Mouse (Mus musculus) CH12.LX (cell line): ENCODE measurements around the gene Fbxo30. TPM values are rescaled to one million over a fixed set of nuclear protein-coding genes. Genes with fewer than 3 reads are reported as not detected.

ENCODE experiments used
- DNase-seq: peaks from one replicate; pipeline ENCODE4 v3.0.0-alpha.2; 2013; ENCODE audit errors: extremely low read depth
- H3K27ac ChIP-seq: 2 replicates; pipeline ENCODE4 v1.5.1; 2012; ENCODE audit warnings: low read depth, mild to moderate bottlenecking, control low read depth, moderate library complexity; ENCODE audit not compliant: insufficient read depth
- H3K27me3 ChIP-seq: replicated peaks from 2 replicates; pipeline ENCODE3; 2012; ENCODE audit warnings: inconsistent platforms
- H3K36me3 ChIP-seq, 2 experiments: replicated peaks in 1 of 2; 2 replicates each; pipeline versions ENCODE3 to v1.6.1; 2012; ENCODE audit warnings: inconsistent platforms in 1 of 2, low read length in 1 of 2, mild to moderate bottlenecking in 1 of 2, mixed read lengths in 1 of 2, moderate library complexity in 1 of 2; ENCODE audit not compliant: control insufficient read depth in 1 of 2, insufficient read depth in 1 of 2
- H3K4me1 ChIP-seq, 2 experiments: 2 replicates each; pipeline ENCODE4 v1.6.1; 2012; ENCODE audit warnings: inconsistent platforms in 1 of 2, moderate library complexity in 1 of 2; ENCODE audit not compliant: insufficient read depth in 2 of 2, control insufficient read depth in 1 of 2
- H3K4me2 ChIP-seq: 2 replicates; pipeline ENCODE4 v1.6.1; 2012; ENCODE audit warnings: low read depth, mild to moderate bottlenecking, control low read depth; ENCODE audit not compliant: poor library complexity, insufficient read depth, severe bottlenecking
- H3K4me3 ChIP-seq, 3 experiments: fragments of 150-350 bp in 1 of 3; sonication (generic) in 1 of 3; replicated peaks in 1 of 3; 2 replicates each; pipeline versions ENCODE3 to v1.5.1; 2011 to 2012; ENCODE audit warnings: low read depth in 2 of 3, low read length in 2 of 3, mild to moderate bottlenecking in 2 of 3, moderate library complexity in 2 of 3, control low read depth in 1 of 3, improper control_type of control experiment in 1 of 3, inconsistent platforms in 1 of 3, mixed read lengths in 1 of 3; ENCODE audit not compliant: poor library complexity in 1 of 3
- H3K79me2 ChIP-seq: replicated peaks from 2 replicates; pipeline ENCODE4 v1.6.1; 2012; ENCODE audit warnings: mild to moderate bottlenecking, moderate library complexity; ENCODE audit not compliant: control insufficient read depth, poor library complexity, insufficient read depth, severe bottlenecking; ENCODE audit errors: extremely low read depth
- H3K9ac ChIP-seq: 2 replicates; pipeline ENCODE4 v1.6.1; 2012; ENCODE audit warnings: low read depth, mild to moderate bottlenecking, control low read depth, moderate library complexity; ENCODE audit not compliant: insufficient read depth
- H3K9me3 ChIP-seq: replicated peaks from 2 replicates; pipeline ENCODE3; 2012; ENCODE audit warnings: low read length, inconsistent platforms, mixed read lengths
- BHLHE40 ChIP-seq: IDR thresholded peaks from 2 replicates; pipeline ENCODE4 v1.6.1; 2011; ENCODE audit warnings: mild to moderate bottlenecking, low read depth, low read length, improper control_type of control experiment
- CHD1 ChIP-seq: IDR thresholded peaks from 2 replicates; pipeline ENCODE4 v1.6.1; 2012; ENCODE audit warnings: low read depth, low read length, improper control_type of control experiment, inconsistent platforms
- HCFC1 ChIP-seq: IDR thresholded peaks from 2 replicates; pipeline ENCODE4 v1.6.1; 2012; ENCODE audit warnings: low read depth, mild to moderate bottlenecking, inconsistent platforms, low read length, improper control_type of control experiment
- JUND ChIP-seq: conservative IDR thresholded peaks from 2 replicates; pipeline ENCODE4 v1.6.1; 2011; ENCODE audit warnings: low read depth, low read length, improper control_type of control experiment
- KAT2A ChIP-seq: IDR thresholded peaks from 2 replicates; pipeline ENCODE4 v1.6.1; 2012; ENCODE audit warnings: low read length, improper control_type of control experiment, inconsistent platforms; ENCODE audit not compliant: insufficient replicate concordance
- MAFK ChIP-seq: IDR thresholded peaks from 2 replicates; pipeline ENCODE4 v1.6.1; 2011; ENCODE audit warnings: low read length, improper control_type of control experiment; ENCODE audit not compliant: insufficient replicate concordance
- MAX ChIP-seq: IDR thresholded peaks from 2 replicates; pipeline ENCODE4 v1.6.1; 2011; ENCODE audit warnings: low read length, improper control_type of control experiment
- MXI1 ChIP-seq: IDR thresholded peaks from 2 replicates; pipeline ENCODE4 v1.6.1; 2011; ENCODE audit warnings: mild to moderate bottlenecking, low read depth, low read length, improper control_type of control experiment
- MYC ChIP-seq: IDR thresholded peaks from 2 replicates; pipeline ENCODE4 v1.6.1; 2011; ENCODE audit warnings: low read depth, mild to moderate bottlenecking, improper control_type of control experiment, low read length
- NELFE ChIP-seq: IDR thresholded peaks from 2 replicates; pipeline ENCODE4 v1.6.1; 2011; ENCODE audit warnings: low read depth, low read length, improper control_type of control experiment
- PAX5 ChIP-seq: IDR thresholded peaks from 2 replicates; pipeline ENCODE4 v1.6.1; 2012; ENCODE audit warnings: low read length, inconsistent platforms, mixed read lengths
- POLR2A ChIP-seq: IDR thresholded peaks from 2 replicates; pipeline ENCODE4 v1.6.1; 2011; ENCODE audit warnings: low read depth, mild to moderate bottlenecking, improper control_type of control experiment, low read length
- POLR2AphosphoS2 ChIP-seq: IDR thresholded peaks from 2 replicates; pipeline ENCODE4 v1.6.1; 2011; ENCODE audit warnings: low read depth, low read length, improper control_type of control experiment
- SIN3A ChIP-seq: IDR thresholded peaks from 2 replicates; pipeline ENCODE4 v1.6.1; 2012; ENCODE audit warnings: low read length, improper control_type of control experiment, inconsistent platforms
- SMC3 ChIP-seq: IDR thresholded peaks from 2 replicates; pipeline ENCODE4 v1.6.1; 2011; ENCODE audit warnings: low read depth, low read length, improper control_type of control experiment
- TCF12 ChIP-seq: IDR thresholded peaks from 2 replicates; pipeline ENCODE4 v1.6.1; 2014; ENCODE audit warnings: low read depth, mild to moderate bottlenecking, inconsistent platforms, low read length, improper control_type of control experiment
- USF1 ChIP-seq: IDR thresholded peaks from 2 replicates; pipeline ENCODE4 v1.6.1; 2014; ENCODE audit warnings: low read depth, mild to moderate bottlenecking, inconsistent platforms, low read length, improper control_type of control experiment
- dilution Hi-C: fragments of 300-500 bp; cut with MboI; formaldehyde crosslinking; loops from 2 replicates; pipeline ENCODE4 v1.14.3; 2020; ENCODE audit warnings: low sequenced_read_pairs; ENCODE audit not compliant: extremely low pct_unique_long_range_greater_than_20kb, extremely low pct_ligation_motif_present
- in situ Hi-C: fragments of 300-500 bp; cut with MboI; formaldehyde crosslinking; loops from 3 replicates; pipeline ENCODE4 v1.14.3; 2019; ENCODE audit warnings: low sequenced_read_pairs, low pct_ligation_motif_present, low pct_unique_long_range_greater_than_20kb, mixed read lengths
- polyA plus RNA-seq: library from polyadenylated mRNA; unstranded; fragments of >175 nt; gene quantifications from 2 replicates; pipeline ENCODE4 v1.2.1, GENCODE M21; 2012; ENCODE audit warnings: low read depth; ENCODE audit not compliant: insufficient read length
- total RNA-seq, 2 experiments: library from RNA; depleted of rRNA; stranded (reverse); fragments of 300-350 nt in 1 of 2; fragments of >200 nt in 1 of 2; gene quantifications; 2 replicates each; pipeline ENCODE4 v1.2.3; 2012 to 2014

Gene Fbxo30
- total and polyA plus RNA-seq, 3 experiments: 1.8 to 3.1 (median 2.6) TPM

GRCm38 (mm10) chr10:11319446-11319970 is 38.4 kb downstream of the Fbxo30 start:
- no peak overlapping the region for H3K4me2 ChIP-seq
- peaks cover 7 to 15% of the 10 kb centered on the region in 2 experiments; a peak in 3 of 4 replicates for H3K4me1 ChIP-seq
- no peaks in the 10 kb centered on the region for H3K36me3 ChIP-seq
- H3K9me3 ChIP-seq: no peaks in the 10 kb centered on the region
- DNase-seq: no peak
- in situ Hi-C loops (no loop called here), dilution Hi-C loops (no loop called here)
- TF ChIP-seq NELFE (no peak), MAFK (peak; percentile 80), BHLHE40 (no peak)
- H3K4me3 ChIP-seq: no peak overlapping the region
- no peaks in the 10 kb centered on the region for H3K79me2 ChIP-seq
- H3K9ac ChIP-seq: no peak overlapping the region
- H3K27ac ChIP-seq: no peak overlapping the region
- H3K27me3 ChIP-seq: no peaks in the 10 kb centered on the region

DNA sequence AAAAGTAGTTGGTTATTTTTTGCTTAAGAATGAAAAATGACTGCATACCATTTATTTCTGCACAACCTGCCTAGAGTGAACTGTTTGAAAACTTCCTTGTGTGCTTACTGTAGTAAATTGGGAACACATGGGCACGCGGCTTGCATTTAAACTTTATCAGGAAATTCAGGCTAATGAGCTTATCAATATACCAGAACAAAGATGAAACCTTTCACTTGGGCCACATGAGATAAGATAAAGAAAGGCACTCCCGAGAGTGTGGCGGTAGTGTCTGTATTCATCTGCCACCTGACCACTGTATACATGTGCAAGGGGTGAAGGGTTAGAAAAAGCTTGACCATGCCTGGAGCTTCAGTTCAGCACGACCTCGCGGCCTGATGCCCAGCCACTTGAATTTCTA is 41.2 kb downstream of the Fbxo30 start:
- in situ Hi-C loops: no loop called here
- TF ChIP-seq MYC (no peak), MAX (no peak), MXI1 (no peak), CHD1 (no peak), HCFC1 (no peak), USF1 (no peak), POLR2A (no peak), SMC3 (no peak), TCF12 (no peak), BHLHE40 (no peak), POLR2AphosphoS2 (no peak), SIN3A (no peak), MAFK (no peak), KAT2A (no peak), PAX5 (no peak), JUND (no peak)
- H3K9ac ChIP-seq: no peak overlapping the region
- dilution Hi-C loops: no loop called here
- no peak overlapping the region for H3K4me3 ChIP-seq
- H3K27me3 ChIP-seq: no peaks in the 10 kb centered on the region
- no peaks in the 10 kb centered on the region for H3K9me3 ChIP-seq
- no peak overlapping the region for H3K27ac ChIP-seq
- H3K36me3 ChIP-seq: no peaks in the 10 kb centered on the region
- no peak for DNase-seq
- H3K4me2 ChIP-seq: no peak overlapping the region
- no peaks in the 10 kb centered on the region for H3K79me2 ChIP-seq
- peaks cover 7 to 15% of the 10 kb centered on the region in 2 experiments; a peak in 3 of 4 replicates for H3K4me1 ChIP-seq
